Mouse (Mus musculus) liver, postnatal 0 days (tissue): Measurements from ENCODE around the gene Fam189b.

Experiments
- CTCF ChIP-seq: sonication (generic); IDR thresholded peaks from 2 replicates; pipeline ENCODE4 v1.5.1; 2016; ENCODE audit warnings: antibody characterized with exemption, low read depth
- EP300 ChIP-seq: IDR thresholded peaks from 2 replicates; pipeline ENCODE4 v1.6.1; 2016; ENCODE audit warnings: antibody characterized with exemption, low read depth, mild to moderate bottlenecking

DNA sequence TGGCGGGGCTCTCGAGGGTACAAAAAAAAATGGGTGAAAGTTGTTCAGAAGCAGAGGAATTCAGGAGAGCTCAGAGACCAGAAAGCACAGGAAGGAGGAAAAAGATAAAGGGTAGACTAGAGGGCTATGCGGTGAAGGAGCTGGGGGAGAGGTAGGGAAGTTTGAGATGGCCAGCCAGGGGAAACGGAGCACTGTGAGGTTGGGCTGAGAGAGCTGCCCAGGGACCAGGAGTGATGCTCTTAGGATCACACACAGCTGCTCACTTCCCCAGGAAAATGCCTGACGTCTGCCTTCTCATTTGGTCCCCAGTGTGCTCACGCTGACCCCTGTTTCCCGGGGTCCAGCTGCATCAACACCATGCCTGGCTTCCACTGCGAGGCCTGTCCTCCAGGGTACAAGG lies 36.6 kb downstream of the Fam189b start:
- TF ChIP-seq CTCF: no peak
- TF ChIP-seq EP300: no peak
